Mouse (Mus musculus) C2C12 (cell line): ENCODE measurements around the gene Arhgef10l. TPM values are rescaled to one million over a fixed set of nuclear protein-coding genes. Genes with fewer than 3 reads are reported as not detected.

Source experiments
- H3K27me3 ChIP-seq: one replicate; pipeline ENCODE4 v1.6.1; 2011; ENCODE audit not compliant: control insufficient read depth, insufficient read depth, insufficient read length
- H3K36me3 ChIP-seq: one replicate; pipeline ENCODE4 v1.6.1; 2011; ENCODE audit not compliant: control insufficient read depth, insufficient read depth
- H3K4me3 ChIP-seq: one replicate; pipeline ENCODE4 v1.5.1; 2011; ENCODE audit warnings: mild to moderate bottlenecking, control low read depth; ENCODE audit not compliant: poor library complexity, insufficient read depth, severe bottlenecking
- H3K79me2 ChIP-seq: one replicate; pipeline ENCODE4 v1.6.1; 2011; ENCODE audit not compliant: control insufficient read depth, insufficient read depth
- H3K79me3 ChIP-seq: one replicate; pipeline ENCODE4 v1.6.1; 2011; ENCODE audit warnings: low read depth, control low read depth
- H3ac ChIP-seq: one replicate; pipeline ENCODE3; 2011; ENCODE audit warnings: low read depth; ENCODE audit not compliant: control insufficient read depth, insufficient read length
- CEBPB ChIP-seq: IDR thresholded peaks from one replicate; pipeline ENCODE4 v1.6.1; 2011; ENCODE audit warnings: low read depth, mild to moderate bottlenecking, control low read depth, moderate library complexity
- CTCF ChIP-seq: IDR thresholded peaks from one replicate; pipeline ENCODE4 v1.5.1; 2011; ENCODE audit not compliant: control insufficient read depth, insufficient read depth, insufficient read length
- FOSL1 ChIP-seq: IDR thresholded peaks from one replicate; pipeline ENCODE4 v1.8.0; 2011; ENCODE audit warnings: mild to moderate bottlenecking, low read length; ENCODE audit not compliant: poor library complexity, insufficient read depth, severe bottlenecking
- MAX ChIP-seq: IDR thresholded peaks from one replicate; pipeline ENCODE4 v1.6.1; 2011; ENCODE audit warnings: mild to moderate bottlenecking, control low read depth
- MYOD1 ChIP-seq: IDR thresholded peaks from one replicate; pipeline ENCODE4 v1.6.1; 2011; ENCODE audit warnings: low read depth; ENCODE audit not compliant: control insufficient read depth, insufficient read length
- MYOG ChIP-seq: IDR thresholded peaks from one replicate; pipeline ENCODE4 v1.6.1; 2011; ENCODE audit not compliant: control insufficient read depth, insufficient read length; ENCODE audit errors: extremely low read depth
- USF1 ChIP-seq: IDR thresholded peaks from one replicate; pipeline ENCODE4 v1.6.1; 2011; ENCODE audit warnings: low read depth, mild to moderate bottlenecking, control low read depth, moderate library complexity
- polyA plus RNA-seq: library from polyadenylated mRNA; unstranded; fragments of >200 nt; fragmentation: generic; extraction: Trizol; gene quantifications from one replicate; pipeline ENCODE4 v1.2.1, GENCODE M21; 2012; ENCODE audit warnings: missing spikeins

Arhgef10l gene
- polyA plus RNA-seq, 1 experiment, result 27.8 TPM

DNA sequence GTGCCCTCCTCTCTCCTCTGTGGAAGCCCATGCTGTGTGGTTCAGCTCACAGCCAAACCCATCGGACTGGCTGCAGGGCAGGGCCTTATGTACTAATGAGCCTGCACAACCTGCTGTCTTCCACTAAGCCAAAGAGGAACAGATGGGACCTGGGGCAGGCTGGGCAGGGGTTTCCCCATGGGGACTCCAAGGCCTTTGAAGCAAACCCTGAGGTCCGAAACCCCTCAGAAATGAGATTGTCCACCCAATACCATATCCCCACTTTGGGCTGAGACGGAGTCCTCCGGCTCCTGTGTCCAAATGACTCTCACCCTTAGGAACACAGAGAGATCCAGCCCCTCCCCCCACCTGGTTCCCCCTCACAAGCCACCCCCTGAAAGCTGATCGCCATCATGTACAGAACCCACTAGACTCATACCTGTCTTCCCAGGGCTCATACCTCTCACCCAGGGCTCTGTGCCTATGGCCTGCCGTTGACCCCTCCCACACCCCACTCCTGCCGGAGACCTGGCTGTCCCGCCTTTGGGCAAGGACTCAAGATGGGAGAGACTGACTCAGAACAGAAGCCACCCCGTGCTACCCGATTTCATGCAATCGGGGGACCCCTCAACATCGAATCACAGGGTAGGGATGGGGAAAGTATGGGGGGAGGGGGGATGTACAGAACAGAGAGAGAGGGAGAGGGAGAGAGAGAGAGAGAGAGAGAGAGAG lies 17.9 kb downstream of the Arhgef10l start:
- TF ChIP-seq MAX (no peak), FOSL1 (no peak), MYOD1 (no peak), CEBPB (no peak), MYOG (no peak), CTCF (no peak), USF1 (no peak)
- peaks cover 21% of the 10 kb centered on the region for H3K79me3 ChIP-seq

GRCm38 (mm10) chr4:140645638-140646037 lies 20.2 kb downstream of the Arhgef10l start:
- Histone ChIP-seq H3K4me3 (no peak overlapping the region), H3K36me3 (peaks cover 13% of the 10 kb centered on the region), H3K79me2 (peaks cover 68% of the 10 kb centered on the region), H3K27me3 (no peaks in the 10 kb centered on the region), H3K79me3 (peaks cover 29% of the 10 kb centered on the region), H3ac (no peak overlapping the region)
- TF ChIP-seq FOSL1, result no peak
- no peak for TF ChIP-seq MYOD1
- TF ChIP-seq USF1, result no peak
- no peak for TF ChIP-seq MYOG
- TF ChIP-seq CEBPB, result no peak
- TF ChIP-seq MAX, result no peak
- no peak for TF ChIP-seq CTCF

More for the DNA sequence above, 17.9 kb downstream of the Arhgef10l start:
- peaks cover 53% of the 10 kb centered on the region for H3K79me2 ChIP-seq
- H3K36me3 ChIP-seq, result peaks cover 13% of the 10 kb centered on the region
- H3ac ChIP-seq, result peak overlapping the region; percentile 96
- peak overlapping the region; percentile 57 for H3K4me3 ChIP-seq
- no peaks in the 10 kb centered on the region for H3K27me3 ChIP-seq

GRCm38 (mm10) chr4:140644701-140645100 lies 21.1 kb downstream of the Arhgef10l start:
- H3K27me3 ChIP-seq, result no peaks in the 10 kb centered on the region
- H3K4me3 ChIP-seq, result no peak overlapping the region
- peaks cover 76% of the 10 kb centered on the region for H3K79me2 ChIP-seq
- H3K79me3 ChIP-seq, result peaks cover 30% of the 10 kb centered on the region
- TF ChIP-seq MAX, result no peak
- TF ChIP-seq MYOD1, result no peak
- TF ChIP-seq FOSL1, result no peak
- TF ChIP-seq CTCF, result no peak
- TF ChIP-seq USF1, result no peak
- TF ChIP-seq CEBPB, result no peak
- TF ChIP-seq MYOG, result no peak
- no peak overlapping the region for H3ac ChIP-seq
- H3K36me3 ChIP-seq, result peaks cover 13% of the 10 kb centered on the region

- Histone ChIP-seq H3ac (no peak overlapping the region), H3K36me3 (peaks cover 15% of the 10 kb centered on the region), H3K79me3 (peaks cover 30% of the 10 kb centered on the region), H3K79me2 (peaks cover 80% of the 10 kb centered on the region), H3K4me3 (no peak overlapping the region), H3K27me3 (no peaks in the 10 kb centered on the region)
- TF ChIP-seq MYOD1, result no peak
These were observed 21.5 kb downstream of the Arhgef10l start for GRCm38 (mm10) chr4:140644276-140644675.

GRCm38 (mm10) chr4:140642378-140642777 lies 23.4 kb downstream of the Arhgef10l start:
- Histone ChIP-seq H3K4me3 (no peak overlapping the region), H3K27me3 (no peaks in the 10 kb centered on the region), H3K79me2 (peaks cover 82% of the 10 kb centered on the region), H3K79me3 (peaks cover 26% of the 10 kb centered on the region), H3ac (no peak overlapping the region), H3K36me3 (peaks cover 17% of the 10 kb centered on the region)
- TF ChIP-seq CEBPB (no peak), MAX (no peak), MYOD1 (no peak), FOSL1 (no peak)

DNA sequence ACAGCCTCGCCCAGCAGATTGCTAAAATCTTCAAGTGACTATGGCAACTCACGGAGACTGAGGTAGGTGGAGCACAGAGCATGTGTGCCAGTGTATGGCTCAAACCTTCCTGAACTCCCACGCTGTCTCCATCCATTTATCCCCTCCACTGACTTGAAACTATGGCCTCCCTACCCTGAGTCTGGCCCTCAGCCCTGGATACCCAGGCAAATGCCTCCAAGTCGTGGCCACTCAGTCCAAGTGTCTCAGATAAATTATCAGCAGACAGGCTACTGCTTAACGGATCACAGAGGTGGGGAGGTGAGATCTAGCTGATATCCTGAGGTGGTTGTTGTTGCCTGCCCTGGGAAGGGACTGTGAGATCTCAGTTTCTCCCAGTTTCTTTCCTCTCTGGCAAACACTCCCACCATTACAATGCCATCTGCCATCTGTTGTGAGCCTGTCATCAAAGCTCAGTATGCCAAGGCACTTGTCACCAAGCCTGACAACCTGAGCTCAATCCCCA lies 24.3 kb downstream of the Arhgef10l start:
- H3K36me3 ChIP-seq, result peaks cover 14% of the 10 kb centered on the region
- no peak overlapping the region for H3ac ChIP-seq
- no peak overlapping the region for H3K4me3 ChIP-seq
- no peak for TF ChIP-seq CEBPB
- no peak for TF ChIP-seq FOSL1
- TF ChIP-seq MYOG, result no peak
- TF ChIP-seq USF1, result no peak
- no peak for TF ChIP-seq CTCF
- TF ChIP-seq MAX, result no peak
- no peak for TF ChIP-seq MYOD1
- H3K79me2 ChIP-seq, result peaks cover 73% of the 10 kb centered on the region
- H3K27me3 ChIP-seq, result no peaks in the 10 kb centered on the region
- H3K79me3 ChIP-seq, result peaks cover 20% of the 10 kb centered on the region
